Mouse (Mus musculus) spleen, adult 2 months (tissue): ENCODE data around the gene Gm20388.

ENCODE experiments used
- CTCF ChIP-seq: fragments of 200-500 bp; IDR thresholded peaks from 2 replicates; pipeline ENCODE4 v1.5.1; 2011; ENCODE audit warnings: mild to moderate bottlenecking, inconsistent platforms; ENCODE audit not compliant: insufficient read depth, insufficient read length, insufficient replicate concordance; ENCODE audit errors: extremely low read depth
- POLR2A ChIP-seq: fragments of 200-500 bp; IDR thresholded peaks from 2 replicates; pipeline ENCODE4 v1.6.1; 2011; ENCODE audit warnings: low read depth, low read length, inconsistent platforms

- no peak for TF ChIP-seq POLR2A
- TF ChIP-seq CTCF = no peak
Measured at GRCm38 (mm10) chr8:124250785-124251184, 4340.1 kb downstream of the Gm20388 start.
